Mouse (Mus musculus) liver, embryonic 11.5 days (tissue): Measurements from ENCODE around the gene Meaf6. TPM values are rescaled to one million over a fixed set of nuclear protein-coding genes. Genes with fewer than 3 reads are reported as not detected.

Experiments used
- ATAC-seq: fragments of 200-750 bp; cut with Nextera tagmentation; replicated peaks from 2 replicates; pipeline ENCODE4 v1.8.0; 2017; ENCODE audit warnings: moderate number of reproducible peaks, mild to moderate bottlenecking, moderate TSS enrichment, moderate library complexity; ENCODE audit not compliant: low FRiP score
- DNase-seq: peaks from one replicate; pipeline ENCODE4 v3.0.0-alpha.2; 2017; ENCODE audit warnings: low spot score
- H3K27ac ChIP-seq: fragments of 300-500 bp; sonication (generic); 2 replicates; pipeline ENCODE4 v1.5.1; 2014; ENCODE audit warnings: mild to moderate bottlenecking, low read depth, low read length, control low read depth
- H3K27me3 ChIP-seq: fragments of 300-500 bp; sonication (generic); replicated peaks from 2 replicates; pipeline ENCODE4 v1.6.1; 2014; ENCODE audit warnings: low read length, mixed read lengths; ENCODE audit not compliant: control insufficient read depth, insufficient read depth
- H3K36me3 ChIP-seq: fragments of 300-500 bp; sonication (generic); 2 replicates; pipeline ENCODE4 v1.6.1; 2014; ENCODE audit warnings: mild to moderate bottlenecking, low read length, moderate library complexity, mixed read lengths; ENCODE audit not compliant: control insufficient read depth, insufficient read depth
- H3K4me1 ChIP-seq: fragments of 300-500 bp; sonication (generic); replicated peaks from 2 replicates; pipeline ENCODE4 v1.6.1; 2014; ENCODE audit warnings: low read length, mixed read lengths; ENCODE audit not compliant: control insufficient read depth, insufficient read depth
- H3K4me2 ChIP-seq: fragments of 300-500 bp; sonication (generic); 2 replicates; pipeline ENCODE4 v1.6.1; 2014; ENCODE audit warnings: mild to moderate bottlenecking, control low read depth, moderate library complexity
- H3K4me3 ChIP-seq: fragments of 300-500 bp; sonication (generic); 2 replicates; pipeline ENCODE4 v1.5.1; 2014; ENCODE audit warnings: low read depth, low read length, control low read depth
- H3K9ac ChIP-seq: fragments of 300-500 bp; sonication (generic); 2 replicates; pipeline ENCODE4 v1.6.1; 2014; ENCODE audit warnings: low read depth, low read length, control low read depth
- H3K9me3 ChIP-seq: fragments of 300-500 bp; sonication (generic); 2 replicates; pipeline ENCODE4 v1.6.1; 2016; ENCODE audit warnings: low read length, inconsistent platforms, mixed read lengths; ENCODE audit not compliant: control insufficient read depth
- WGBS: fragments of 180-500 bp; shearing (Covaris S2); extraction: QIAGEN DNeasy Blood & Tissue Kit; methylation state at CpG from one replicate; pipeline ENCODE4 v1.1.7; 2014; 5-methylcytosine and 5-hydroxymethylcytosine counted together
- polyA plus RNA-seq: library from polyadenylated mRNA; unstranded; fragments of >200 nt; fragmentation: Nextera tagmentation; extraction: Ambion mirVana; gene quantifications from 2 replicates; pipeline ENCODE4 v1.2.1, GENCODE M21; 2014

Gene Meaf6
- polyA plus RNA-seq, 1 experiment from 2014 or later = 53.6 TPM

- WGBS = 47% methylated on average over 5 of the region's 5 CpGs
Measured at GRCm38 (mm10) chr4:125144211-125144610, 59.3 kb downstream of the Meaf6 start.

GRCm38 (mm10) chr4:125144627-125145026, 59.7 kb downstream of the Meaf6 start:
- DNase-seq (no peak), ATAC-seq (no peak)
- H3K9ac ChIP-seq = no peak overlapping the region
- H3K27ac ChIP-seq = no peak overlapping the region
- no peak overlapping the region for H3K4me3 ChIP-seq
- H3K36me3 ChIP-seq = no peaks in the 10 kb centered on the region
- 42% methylated on average over 7 of the region's 7 CpGs for WGBS
- H3K4me2 ChIP-seq = no peak overlapping the region
- no peaks in the 10 kb centered on the region for H3K9me3 ChIP-seq
- H3K4me1 ChIP-seq = no peaks in the 10 kb centered on the region
- H3K27me3 ChIP-seq = peaks cover 2% of the 10 kb centered on the region; the same call in 1 of the 2 replicates

More at GRCm38 (mm10) chr4:125144211-125144610, 59.3 kb downstream of the Meaf6 start:
- Histone ChIP-seq H3K27ac (no peak overlapping the region), H3K4me2 (no peak overlapping the region), H3K9ac (no peak overlapping the region), H3K27me3 (peaks cover 2% of the 10 kb centered on the region; the same call in 1 of the 2 replicates), H3K4me3 (no peak overlapping the region), H3K9me3 (no peaks in the 10 kb centered on the region), H3K4me1 (no peaks in the 10 kb centered on the region), H3K36me3 (no peaks in the 10 kb centered on the region)
- DNase-seq = no peak
- ATAC-seq = no peak

GRCm38 (mm10) chr4:125145213-125145612, 60.3 kb downstream of the Meaf6 start:
- 17% methylated on average over 10 of the region's 10 CpGs for WGBS
- ATAC-seq = no peak
- Histone ChIP-seq H3K4me1 (no peaks in the 10 kb centered on the region), H3K27me3 (peaks cover 2% of the 10 kb centered on the region; the same call in 1 of the 2 replicates), H3K4me2 (no peak overlapping the region), H3K9ac (no peak overlapping the region), H3K9me3 (no peaks in the 10 kb centered on the region), H3K4me3 (no peak overlapping the region), H3K27ac (no peak overlapping the region), H3K36me3 (no peaks in the 10 kb centered on the region)
- no peak for DNase-seq

- H3K27ac ChIP-seq = no peak overlapping the region
- H3K4me2 ChIP-seq = no peak overlapping the region
- no peak for DNase-seq
- no peaks in the 10 kb centered on the region for H3K9me3 ChIP-seq
- H3K4me1 ChIP-seq = no peaks in the 10 kb centered on the region
- ATAC-seq = no peak
- peaks cover 2% of the 10 kb centered on the region; the same call in 1 of the 2 replicates for H3K27me3 ChIP-seq
- no peaks in the 10 kb centered on the region for H3K36me3 ChIP-seq
- H3K9ac ChIP-seq = no peak overlapping the region
- H3K4me3 ChIP-seq = no peak overlapping the region
- 82% methylated on average over 4 of the region's 4 CpGs for WGBS
Measured at GRCm38 (mm10) chr4:125147970-125148369, 63.0 kb downstream of the Meaf6 start.

GRCm38 (mm10) chr4:125149460-125149859, 64.5 kb downstream of the Meaf6 start:
- 50% methylated on average over 5 of the region's 5 CpGs for WGBS
- Histone ChIP-seq H3K4me3 (no peak overlapping the region), H3K27me3 (peaks cover 2% of the 10 kb centered on the region; the same call in 1 of the 2 replicates), H3K9me3 (no peaks in the 10 kb centered on the region), H3K4me1 (no peaks in the 10 kb centered on the region), H3K36me3 (no peaks in the 10 kb centered on the region), H3K4me2 (no peak overlapping the region), H3K9ac (no peak overlapping the region), H3K27ac (no peak overlapping the region)
- ATAC-seq (no peak), DNase-seq (no peak)

- Histone ChIP-seq H3K4me1 (no peaks in the 10 kb centered on the region), H3K9ac (no peak overlapping the region), H3K27ac (no peak overlapping the region), H3K36me3 (no peaks in the 10 kb centered on the region), H3K27me3 (no peaks in the 10 kb centered on the region), H3K4me2 (no peak overlapping the region), H3K4me3 (no peak overlapping the region), H3K9me3 (no peaks in the 10 kb centered on the region)
- 83% methylated on average over 6 of the region's 6 CpGs for WGBS
- ATAC-seq (no peak), DNase-seq (no peak)
Measured at GRCm38 (mm10) chr4:125152469-125152868, 67.5 kb downstream of the Meaf6 start.

- 62% methylated on average over 4 of the region's 4 CpGs for WGBS
- H3K4me1 ChIP-seq = no peaks in the 10 kb centered on the region
- H3K27ac ChIP-seq = no peak overlapping the region
- H3K4me2 ChIP-seq = no peak overlapping the region
- H3K36me3 ChIP-seq = no peaks in the 10 kb centered on the region
- no peaks in the 10 kb centered on the region for H3K27me3 ChIP-seq
- H3K9me3 ChIP-seq = no peaks in the 10 kb centered on the region
- no peak overlapping the region for H3K9ac ChIP-seq
- DNase-seq (no peak), ATAC-seq (no peak)
- H3K4me3 ChIP-seq = no peak overlapping the region
Measured at GRCm38 (mm10) chr4:125153659-125154241, 68.8 kb downstream of the Meaf6 start.

GRCm38 (mm10) chr4:125155646-125156045, 70.7 kb downstream of the Meaf6 start:
- no peaks in the 10 kb centered on the region for H3K27me3 ChIP-seq
- no peak overlapping the region for H3K27ac ChIP-seq
- H3K36me3 ChIP-seq = no peaks in the 10 kb centered on the region
- no peak for ATAC-seq
- no peak overlapping the region for H3K4me2 ChIP-seq
- WGBS = 80% methylated on average over 5 of the region's 5 CpGs
- H3K4me3 ChIP-seq = no peak overlapping the region
- DNase-seq = no peak
- no peaks in the 10 kb centered on the region for H3K9me3 ChIP-seq
- no peaks in the 10 kb centered on the region for H3K4me1 ChIP-seq
- no peak overlapping the region for H3K9ac ChIP-seq

- 67% methylated on average over 3 of the region's 3 CpGs for WGBS
- Histone ChIP-seq H3K4me3 (no peak overlapping the region), H3K27me3 (peaks cover 3% of the 10 kb centered on the region), H3K4me1 (no peaks in the 10 kb centered on the region), H3K36me3 (no peaks in the 10 kb centered on the region), H3K27ac (no peak overlapping the region), H3K9me3 (no peaks in the 10 kb centered on the region), H3K9ac (no peak overlapping the region), H3K4me2 (no peak overlapping the region)
- ATAC-seq (no peak), DNase-seq (no peak)
Measured at GRCm38 (mm10) chr4:125157322-125157721, 72.4 kb downstream of the Meaf6 start.
